Mouse (Mus musculus): ENCODE measurements around the gene Cwc22.
A peak's percentile ranks its signal among the peaks of the same experiment; 100 is the strongest.

Cwc22 gene

DNA sequence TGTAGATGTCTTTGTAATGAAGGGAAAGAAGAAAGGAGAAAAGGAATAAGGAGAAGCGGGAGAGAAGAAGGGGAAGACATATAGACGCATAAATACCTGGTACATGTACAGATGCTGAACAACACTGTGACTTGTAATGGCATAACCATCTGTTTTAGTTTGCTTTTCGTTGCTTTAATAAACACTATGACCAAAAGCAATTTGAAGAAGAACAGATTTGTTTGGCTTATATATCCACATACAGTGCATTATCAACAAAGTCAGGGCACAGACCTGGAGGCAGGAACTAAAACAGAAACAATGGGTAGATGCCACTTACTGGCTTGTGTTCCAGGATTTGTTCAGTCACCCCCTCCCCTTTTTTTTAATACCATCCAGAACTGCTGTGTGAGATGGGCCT, 24.4 kb upstream of the Cwc22 start:
- no peak for DNase-seq (ENCODE audit: low spot score in 2 of 2)

GRCm38 (mm10) chr2:77969956-77970355, 23.8 kb upstream of the Cwc22 start:
- DNase-seq (ENCODE audit: low spot score in 2 of 2) = no peak

GRCm38 (mm10) chr2:77962450-77963193, 16.4 kb upstream of the Cwc22 start:
- DNase-seq (ENCODE audit: low spot score in 2 of 2) = no peak

DNA sequence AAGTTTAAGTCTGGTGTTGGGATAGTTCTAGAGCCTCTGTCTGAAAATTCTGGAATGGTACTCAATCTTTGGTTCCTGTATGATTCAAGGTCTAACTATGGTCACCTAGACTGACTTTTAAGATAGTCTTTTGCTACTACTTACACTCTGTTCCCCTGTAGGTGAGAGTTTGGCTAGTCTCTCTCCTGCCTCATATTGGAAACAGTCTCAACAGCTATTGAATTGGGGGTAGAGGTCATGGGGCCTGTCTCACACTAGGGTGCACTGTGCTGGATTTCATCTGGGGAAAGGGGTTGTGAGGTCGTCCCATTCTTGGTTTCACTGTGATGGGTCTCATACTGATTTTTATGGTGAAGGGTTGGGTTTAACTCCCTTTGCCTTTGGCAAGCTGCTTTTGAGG, 15.1 kb upstream of the Cwc22 start:
- no peak for DNase-seq (ENCODE audit: low spot score in 2 of 2)

DNA sequence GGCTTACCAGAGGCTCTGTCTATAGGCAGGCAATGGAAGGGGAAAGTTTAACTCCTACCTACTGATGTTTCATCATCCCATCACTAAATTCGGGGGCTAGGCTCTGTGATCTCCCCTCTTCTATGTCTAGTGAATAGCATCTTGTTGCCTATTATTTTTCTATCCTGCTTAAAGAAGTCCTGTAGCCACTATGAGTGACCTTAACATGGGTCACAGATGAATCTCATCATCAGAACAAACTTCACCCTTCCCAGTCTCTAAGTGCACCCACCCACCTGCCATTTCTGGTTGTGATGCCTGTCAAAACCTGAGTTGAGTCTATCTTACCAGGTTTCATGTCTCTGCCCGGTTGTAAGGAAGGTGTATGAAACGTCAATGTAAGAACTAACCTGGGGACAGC, 14.5 kb upstream of the Cwc22 start:
- no peak for DNase-seq (ENCODE audit: low spot score in 2 of 2)

DNA sequence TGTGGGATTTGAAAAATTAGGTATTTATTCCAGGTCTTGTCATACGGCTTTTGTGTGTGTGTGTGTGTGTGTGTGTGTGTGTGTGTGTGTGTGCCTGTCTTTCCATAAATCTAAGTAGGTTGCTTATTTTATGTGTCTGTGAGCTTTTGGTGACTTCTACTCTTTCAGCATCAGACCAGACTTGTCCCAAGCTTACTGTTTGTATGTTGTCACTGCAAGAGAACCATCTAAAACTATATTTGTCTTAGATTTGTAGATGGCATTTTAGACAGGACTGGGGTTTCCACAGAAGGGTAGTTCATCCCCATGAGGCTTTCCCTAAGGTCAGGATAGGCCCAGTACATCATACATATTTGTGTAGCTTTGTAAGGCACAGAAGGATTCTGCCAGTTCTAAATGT, 13.2 kb upstream of the Cwc22 start:
- DNase-seq (ENCODE audit: low spot score in 2 of 2) = no peak

DNA sequence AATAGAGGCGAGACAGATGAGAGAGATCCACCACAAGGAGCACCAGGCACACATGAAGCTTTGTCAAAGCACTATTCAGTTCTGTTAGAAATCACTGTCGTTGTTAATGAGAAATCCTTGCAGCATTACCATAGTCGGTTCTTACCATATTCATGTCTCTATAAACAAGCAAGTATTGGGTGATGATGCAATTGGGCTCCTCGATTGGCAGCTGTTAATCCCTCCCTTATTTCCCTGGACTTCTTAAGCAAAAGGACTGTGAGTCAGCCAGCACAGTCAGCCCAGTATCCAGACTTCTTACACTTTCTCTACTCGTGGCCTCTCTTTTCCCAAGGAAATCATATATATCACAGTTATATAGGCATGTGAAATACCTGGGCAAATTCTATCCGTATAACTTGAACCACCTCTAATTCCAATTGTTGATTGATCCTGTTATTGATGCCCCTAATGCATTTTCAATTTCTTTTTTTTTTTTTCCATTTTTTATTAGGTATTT, 5.3 kb upstream of the Cwc22 start:
- no peak for DNase-seq (ENCODE audit: low spot score in 2 of 2)

GRCm38 (mm10) chr2:77950111-77950510, 3.9 kb upstream of the Cwc22 start:
- DNase-seq (ENCODE audit: low spot score in 2 of 2) = no peak

DNA sequence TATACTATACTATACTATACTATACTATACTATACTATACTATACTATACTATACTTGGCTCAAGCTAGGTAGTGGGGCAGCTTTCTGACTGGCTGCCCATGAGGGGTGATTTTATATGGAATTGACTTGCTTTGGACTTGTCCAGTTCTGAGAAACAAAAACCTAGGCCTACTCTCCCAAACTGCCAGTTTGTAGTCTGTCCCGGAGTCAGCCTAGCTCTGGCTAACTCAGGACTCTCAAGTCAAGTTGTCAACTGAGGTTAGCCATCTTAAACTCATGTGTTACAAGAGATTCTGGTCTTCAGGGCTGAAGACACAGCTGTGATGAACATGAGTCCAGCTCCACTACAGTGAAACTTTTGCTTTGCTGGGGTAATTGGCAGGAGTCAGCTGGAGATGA, 3.3 kb upstream of the Cwc22 start:
- no peak for DNase-seq (ENCODE audit: low spot score in 2 of 2)

DNA sequence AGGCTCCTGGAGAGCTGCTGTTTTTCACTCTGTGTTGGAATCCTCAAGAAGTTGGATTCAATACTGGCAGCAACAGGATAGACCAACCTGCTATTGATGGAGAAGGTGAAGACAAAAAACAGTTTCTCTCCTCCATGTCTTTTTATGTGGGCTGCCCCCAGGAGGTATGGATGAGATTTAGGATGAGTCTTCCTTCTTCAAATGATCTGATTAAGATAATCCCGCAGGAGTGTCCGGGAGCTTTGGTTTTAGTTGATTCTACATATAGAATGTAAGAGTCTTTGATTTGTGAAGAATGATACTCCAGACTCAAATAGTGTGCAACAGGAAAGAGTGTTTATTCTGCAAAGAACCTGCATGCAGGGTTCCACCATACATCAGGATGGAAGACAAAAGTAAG, 2.7 kb upstream of the Cwc22 start:
- no peak for DNase-seq (ENCODE audit: low spot score in 2 of 2)

DNA sequence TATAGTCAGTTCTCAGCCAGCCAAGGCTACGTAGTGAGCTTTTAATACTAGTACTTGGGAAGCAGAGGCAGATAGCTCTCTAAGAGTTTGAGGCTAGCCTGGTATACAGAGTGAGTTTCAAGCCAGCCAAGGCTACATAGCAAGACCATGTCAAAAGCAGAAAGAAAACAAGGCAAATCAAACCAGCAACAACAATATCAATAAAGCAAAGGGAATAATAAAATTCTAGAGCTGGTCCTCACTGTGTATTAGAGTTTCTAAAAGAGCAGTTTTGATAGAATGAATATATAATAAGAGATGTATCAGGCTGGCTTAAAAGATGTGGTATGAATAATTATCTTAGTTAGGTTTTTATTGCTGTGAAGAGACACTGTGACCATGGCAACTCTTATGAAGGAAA, 2.0 kb upstream of the Cwc22 start:
- no peak for DNase-seq (ENCODE audit: low spot score in 2 of 2)

- no peak for DNase-seq (ENCODE audit: low spot score in 2 of 2)
These were observed 1.1 kb upstream of the Cwc22 start for GRCm38 (mm10) chr2:77947161-77947870.

DNA sequence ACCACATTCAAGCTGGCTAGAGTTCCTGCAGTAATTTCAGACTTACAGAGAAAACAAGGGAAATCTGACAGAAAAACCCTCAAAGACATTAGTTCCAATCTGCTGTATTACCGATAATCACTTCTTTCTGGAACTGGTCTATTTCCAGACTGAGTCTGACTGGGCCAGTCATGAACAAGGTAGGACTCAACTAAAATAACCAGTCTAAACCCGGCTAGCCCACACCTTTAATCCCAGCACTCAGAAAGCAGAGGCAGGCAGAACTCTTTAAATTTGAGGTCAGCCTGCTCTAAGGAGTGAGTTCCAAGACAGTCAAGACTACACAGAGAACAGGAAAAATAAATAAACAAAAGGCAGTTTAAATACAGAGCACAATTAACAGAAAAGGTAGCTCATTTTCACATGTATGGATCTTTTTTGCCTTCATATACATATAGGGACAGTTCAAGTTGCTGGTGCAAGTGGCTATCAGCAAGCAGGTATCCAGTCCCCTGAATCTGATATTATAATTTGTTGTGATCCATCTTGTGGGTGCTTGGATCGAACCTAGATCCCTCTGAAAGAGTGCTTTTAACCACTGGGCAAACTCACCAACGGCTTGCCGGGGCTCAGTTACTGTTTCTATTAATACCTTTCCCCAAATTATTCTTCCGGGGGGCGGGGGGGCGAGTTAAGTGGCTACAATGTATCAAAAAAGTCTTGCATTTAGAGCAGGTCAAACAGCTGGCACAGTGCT, 1.1 kb downstream of the Cwc22 start:
- DNase-seq (ENCODE audit: low spot score in 2 of 2) = no peak

DNA sequence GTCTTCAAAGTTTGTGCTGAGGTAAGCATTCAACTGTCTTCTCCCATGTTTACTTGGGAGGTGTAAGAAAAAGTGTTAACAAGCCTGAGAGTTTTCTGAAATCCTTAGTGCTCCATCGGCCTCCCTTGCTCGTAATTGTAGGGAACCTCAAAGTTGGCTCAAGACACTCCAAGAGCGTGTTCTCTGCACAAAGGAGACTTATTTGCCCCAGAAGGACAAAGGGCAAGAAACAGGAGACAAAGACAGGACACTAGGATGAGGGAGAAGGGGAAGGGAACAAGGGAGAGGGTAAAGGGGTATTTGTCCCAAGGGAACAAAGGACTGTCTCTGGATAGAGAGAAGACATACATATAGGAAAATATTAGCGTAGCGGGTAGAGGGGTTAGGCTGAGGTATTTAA, 1.9 kb downstream of the Cwc22 start:
- DNase-seq (ENCODE audit: low spot score in 2 of 2) = no peak

DNA sequence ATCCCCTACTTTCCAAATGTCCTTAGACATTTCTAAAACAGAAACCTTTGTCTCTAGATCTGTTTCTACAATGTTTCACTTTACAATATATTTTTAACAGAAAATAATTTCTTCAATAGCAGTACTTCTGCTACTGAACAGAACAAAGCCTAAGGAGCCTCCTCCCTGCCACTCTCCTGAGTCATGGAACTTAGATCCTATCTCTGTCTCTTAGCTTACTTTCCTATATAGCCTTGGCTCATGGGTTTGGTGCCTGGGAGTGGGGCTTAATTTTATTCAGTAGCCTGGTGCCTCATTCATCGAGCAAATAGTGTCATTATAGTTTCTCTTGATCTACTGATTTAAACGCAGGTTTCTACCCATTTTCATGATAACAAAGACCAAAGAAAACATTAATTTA, 4.2 kb downstream of the Cwc22 start:
- DNase-seq (ENCODE audit: low spot score in 2 of 2) = no peak

DNA sequence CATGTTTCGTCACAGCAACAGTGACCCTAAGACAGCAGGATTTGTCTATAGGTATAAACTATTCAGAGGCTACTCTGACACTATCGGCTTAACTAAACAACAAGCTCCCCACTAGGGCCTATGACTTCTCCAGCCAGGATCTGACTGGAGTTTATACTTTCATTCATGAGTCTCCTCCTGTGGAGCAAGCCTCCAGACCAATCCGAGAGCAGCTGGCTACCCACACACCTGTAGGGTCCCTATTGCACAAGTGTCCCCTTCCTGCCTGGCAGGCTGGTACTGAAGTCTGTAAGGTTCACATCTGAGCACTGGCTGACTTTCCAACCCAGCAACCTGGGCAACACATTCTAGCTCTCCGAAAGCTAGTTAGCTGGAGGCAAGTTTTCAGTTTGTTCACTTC, 7.9 kb downstream of the Cwc22 start:
- DNase-seq (ENCODE audit: low spot score in 2 of 2) = no peak

GRCm38 (mm10) chr2:77937818-77938217, 8.4 kb downstream of the Cwc22 start:
- no peak for DNase-seq (ENCODE audit: low spot score in 2 of 2)

DNA sequence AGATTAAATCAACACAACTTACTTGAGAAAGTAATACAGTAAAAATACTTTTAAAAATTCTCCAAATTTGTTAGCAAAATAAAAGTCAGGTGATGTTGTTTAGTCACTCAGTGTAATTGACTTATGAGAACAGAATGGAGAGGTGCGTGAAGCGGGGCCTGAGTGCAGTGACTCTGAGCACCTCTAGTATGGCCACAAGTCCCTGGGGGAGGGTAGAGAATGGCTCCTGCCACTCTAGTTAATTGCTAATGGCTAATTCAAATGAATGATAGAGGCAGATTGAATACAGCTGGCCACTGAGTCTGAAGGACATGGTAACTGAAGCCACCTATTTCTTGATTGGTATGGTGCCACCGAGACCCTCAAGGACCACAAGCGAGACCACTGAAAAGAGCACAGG, 12.0 kb downstream of the Cwc22 start:
- no peak for DNase-seq (ENCODE audit: low spot score in 2 of 2)

DNA sequence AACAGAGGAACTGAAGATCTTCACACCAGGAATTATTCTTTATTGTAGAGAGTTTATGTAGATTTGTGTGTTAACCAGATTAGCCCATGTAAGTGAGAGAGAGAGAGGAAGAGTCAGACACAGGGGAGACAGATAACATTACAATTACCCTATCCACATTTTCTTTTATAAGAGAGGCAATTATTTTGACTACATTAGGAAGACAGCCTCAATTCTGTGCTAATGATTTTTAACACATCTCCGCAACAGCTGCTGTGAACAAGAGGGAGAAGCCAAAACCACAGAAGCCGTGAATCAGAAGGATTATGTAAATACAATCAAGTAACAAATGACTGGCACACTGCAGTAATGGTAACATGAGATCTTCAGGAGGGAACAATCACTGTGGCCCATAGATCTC, 12.5 kb downstream of the Cwc22 start:
- peak in 1 of 2 experiments; percentile 20 for DNase-seq (ENCODE audit: low spot score in 2 of 2)

DNA sequence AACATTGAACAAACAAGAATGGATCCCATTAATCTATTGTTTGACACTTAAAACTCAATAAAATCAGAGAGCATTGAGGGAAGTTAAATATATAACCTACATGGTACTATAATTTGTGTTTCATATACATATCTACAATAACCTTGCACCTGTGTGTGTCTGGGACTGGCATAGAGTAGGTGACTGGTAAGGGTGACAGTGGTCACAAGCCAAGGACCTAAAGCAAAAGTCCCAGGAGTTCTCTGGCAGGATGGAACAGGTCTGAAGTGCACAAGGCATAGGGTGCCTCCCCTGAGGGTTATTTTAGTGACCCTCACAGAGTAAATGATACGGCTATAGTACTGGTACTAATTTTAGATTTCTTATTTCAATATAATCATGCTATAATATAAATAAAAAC, 14.2 kb downstream of the Cwc22 start:
- DNase-seq (ENCODE audit: low spot score in 2 of 2) = no peak

DNA sequence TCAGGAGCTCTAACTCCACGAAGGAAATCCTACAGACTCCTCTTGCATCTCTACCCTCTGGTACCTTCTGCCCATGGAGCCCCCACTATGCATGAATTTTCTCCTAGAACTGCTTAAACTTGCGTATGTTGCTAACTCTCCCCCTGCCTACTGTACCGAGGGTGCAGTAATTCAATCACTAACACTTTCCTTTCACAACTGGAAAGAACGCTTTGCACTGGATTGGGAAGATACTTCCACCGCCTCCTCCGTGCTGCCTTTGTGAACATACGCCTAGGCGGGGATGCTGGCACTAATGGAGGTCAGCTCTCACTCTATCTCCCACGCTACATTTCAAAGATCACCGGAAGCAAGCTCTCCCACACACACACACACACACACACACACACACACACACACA, 17.8 kb downstream of the Cwc22 start:
- DNase-seq (ENCODE audit: low spot score in 2 of 2) = peak in 1 of 2 experiments; percentile 10

- no peak for DNase-seq (ENCODE audit: low spot score in 2 of 2)
These were observed 19.7 kb downstream of the Cwc22 start for GRCm38 (mm10) chr2:77926468-77926867.

- no peak for DNase-seq (ENCODE audit: low spot score in 2 of 2)
These were observed 20.2 kb downstream of the Cwc22 start for GRCm38 (mm10) chr2:77925997-77926396.

Measured in right cerebral cortex, postnatal 36 days (tissue).